Mouse (Mus musculus) thymus, adult 2 months (tissue): Measurements from ENCODE around the gene Mrps6.

ENCODE experiments used
- CTCF ChIP-seq: fragments of 200-500 bp; IDR thresholded peaks from 2 replicates; pipeline ENCODE4 v1.5.1; 2012; ENCODE audit warnings: mild to moderate bottlenecking, control low read depth, low read length, moderate library complexity, borderline replicate concordance; ENCODE audit not compliant: control insufficient read depth, poor library complexity, insufficient read depth; ENCODE audit errors: extremely low read depth
- POLR2A ChIP-seq: fragments of 200-500 bp; IDR thresholded peaks from 2 replicates; pipeline ENCODE4 v1.6.1; 2012; ENCODE audit warnings: mild to moderate bottlenecking, low read length, control low read depth, moderate library complexity; ENCODE audit not compliant: control insufficient read depth, poor library complexity, insufficient read depth; ENCODE audit errors: extremely low read depth

DNA sequence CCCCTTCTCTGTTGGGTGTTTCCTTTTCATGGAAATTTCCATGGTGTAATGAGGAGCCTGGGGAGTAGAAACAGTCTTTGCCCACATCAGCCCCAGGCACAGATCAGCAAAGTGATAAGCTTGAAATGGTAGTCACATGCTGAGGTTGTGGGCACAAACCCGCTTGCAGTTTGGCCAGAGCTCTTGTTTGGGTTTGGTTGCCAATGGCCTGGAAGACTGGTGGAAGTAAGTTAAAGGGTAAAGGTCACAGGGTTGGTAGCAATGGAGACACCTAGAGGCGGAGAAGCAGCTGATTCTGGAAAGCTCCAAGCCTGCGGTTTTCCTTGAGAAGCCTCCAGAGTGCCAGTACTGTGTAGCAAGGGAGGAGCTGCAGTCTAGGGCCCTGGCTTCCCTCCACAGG is 47.6 kb downstream of the Mrps6 start:
- TF ChIP-seq CTCF (no peak), POLR2A (no peak)
